Mouse (Mus musculus): ENCODE results near the gene Mpi.

GRCm38 (mm10) chr9:57531946-57532345, 20.6 kb downstream of the Mpi start:
- TF ChIP-seq CTCF (IDR thresholded peaks at IDR 0.05) (no peak), POLR2A (IDR thresholded peaks at IDR 0.05; ENCODE audit: insufficient read depth, low read depth, low read length) (no peak), EP300 (IDR thresholded peaks at IDR 0.05; ENCODE audit: insufficient read depth, low read depth, low read length) (no peak)
